Mouse (Mus musculus) ES-Bruce4 (cell line): ENCODE results near the gene Tnfsf12.

Experiments used
- CTCF ChIP-seq: IDR thresholded peaks from one replicate; pipeline ENCODE4 v1.8.1; 2011; ENCODE audit warnings: low read depth, low read length
- EP300 ChIP-seq: IDR thresholded peaks from 2 replicates; pipeline ENCODE4 v1.6.1; 2011; ENCODE audit warnings: low read depth, low read length; ENCODE audit not compliant: insufficient read depth
- POLR2A ChIP-seq: IDR thresholded peaks from one replicate; pipeline ENCODE4 v1.8.1; 2011; ENCODE audit warnings: low read length; ENCODE audit not compliant: insufficient read depth

DNA sequence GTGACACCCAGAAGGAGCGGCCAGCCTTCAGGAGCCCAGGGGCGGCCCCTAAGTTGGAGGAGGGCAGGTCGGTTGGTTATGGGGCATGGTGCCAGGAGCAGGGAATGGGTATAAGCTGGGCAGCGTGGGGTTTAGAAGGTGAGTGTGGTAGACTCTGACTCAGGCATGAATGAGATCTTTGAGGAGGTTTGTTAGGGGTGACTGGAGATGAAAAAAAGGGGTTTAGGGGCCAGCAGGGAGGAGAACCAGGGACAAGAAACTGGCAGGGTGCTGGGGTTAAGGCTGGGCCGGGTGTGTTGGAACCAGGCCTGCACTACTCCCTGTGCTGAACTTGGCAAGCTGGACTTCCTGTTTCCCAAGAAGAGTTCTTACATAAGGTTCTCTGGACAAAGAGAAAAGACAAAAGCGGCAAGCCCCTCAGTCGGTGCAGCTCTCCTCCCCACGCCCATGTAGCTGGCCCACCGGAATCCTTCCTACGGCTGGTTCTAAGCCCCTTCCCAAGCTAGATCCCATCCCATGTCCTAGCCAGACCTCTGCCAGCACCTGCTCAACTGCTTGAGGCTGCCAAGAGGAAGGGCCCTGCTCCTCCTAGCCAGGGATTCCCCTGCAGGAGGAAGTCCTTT lies 10.0 kb downstream of the Tnfsf12 start, which contains the start of gene Tnfsf13:
- no peak for TF ChIP-seq CTCF
- TF ChIP-seq POLR2A = no peak
- no peak for TF ChIP-seq EP300
